Mouse (Mus musculus): ENCODE results near the gene Olfr786. TPM values are rescaled to one million over a fixed set of nuclear protein-coding genes. Genes with fewer than 3 reads are reported as not detected.

Gene Olfr786
- polyA plus RNA-seq (2016; fragmentation: Nextera tagmentation; extraction: Ambion mirVana), result not detected in 2 replicates

- Histone ChIP-seq H3K4me1 (replicated peaks) (no peaks in the 10 kb centered on the region), H3K9me3 (no peaks in the 10 kb centered on the region), H3K4me3 (replicated peaks) (no peak within 1 kb of the TSS), H3K27ac (no peak within 1 kb of the TSS), H3K4me2 (no peak within 1 kb of the TSS), H3K9ac (replicated peaks) (no peak within 1 kb of the TSS), H3K27me3 (no peaks in the 10 kb centered on the region), H3K36me3 (no peaks in the 10 kb centered on the region)
- ATAC-seq (ENCODE audit: insufficient number of reproducible peaks, insufficient read depth, low FRiP score, low TSS enrichment, low read depth), result no peak
These were observed at the start of gene Olfr786 for GRCm38 (mm10) chr10:129427006-129427405. Gene Olfr786, plus strand, starts transcription at chr10:129427306.

DNA sequence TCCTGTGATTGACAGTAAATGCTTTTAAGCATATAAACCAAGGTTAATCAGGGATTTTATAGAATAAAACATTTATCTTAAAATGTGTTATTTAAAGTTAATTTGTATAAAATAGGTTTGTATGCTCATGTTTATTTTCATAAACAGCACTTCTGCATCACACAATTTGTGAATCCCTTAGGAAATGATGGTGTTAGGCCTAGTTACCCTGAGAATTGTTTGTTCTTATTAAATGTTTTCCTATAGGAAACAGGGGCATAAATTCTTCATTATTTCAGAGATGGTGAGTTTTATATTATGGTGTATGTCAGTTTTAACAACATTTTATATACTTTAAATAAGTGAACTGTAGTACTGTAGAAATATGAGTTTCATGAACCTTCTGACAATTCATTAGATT, 43.3 kb upstream of the Olfr786 start, which contains the start of gene Olfr784:
Gene Olfr784, plus strand, starts transcription at position 301 of the 400 bp plus-strand sequence.
- Histone ChIP-seq H3K27ac (no peak within 1 kb of the TSS), H3K9me3 (no peaks in the 10 kb centered on the region), H3K4me1 (replicated peaks) (no peaks in the 10 kb centered on the region), H3K9ac (replicated peaks) (no peak within 1 kb of the TSS), H3K36me3 (no peaks in the 10 kb centered on the region), H3K4me3 (replicated peaks) (no peak within 1 kb of the TSS), H3K4me2 (no peak within 1 kb of the TSS), H3K27me3 (no peaks in the 10 kb centered on the region)
- ATAC-seq (ENCODE audit: insufficient number of reproducible peaks, insufficient read depth, low FRiP score, low TSS enrichment, low read depth), result no peak

DNA sequence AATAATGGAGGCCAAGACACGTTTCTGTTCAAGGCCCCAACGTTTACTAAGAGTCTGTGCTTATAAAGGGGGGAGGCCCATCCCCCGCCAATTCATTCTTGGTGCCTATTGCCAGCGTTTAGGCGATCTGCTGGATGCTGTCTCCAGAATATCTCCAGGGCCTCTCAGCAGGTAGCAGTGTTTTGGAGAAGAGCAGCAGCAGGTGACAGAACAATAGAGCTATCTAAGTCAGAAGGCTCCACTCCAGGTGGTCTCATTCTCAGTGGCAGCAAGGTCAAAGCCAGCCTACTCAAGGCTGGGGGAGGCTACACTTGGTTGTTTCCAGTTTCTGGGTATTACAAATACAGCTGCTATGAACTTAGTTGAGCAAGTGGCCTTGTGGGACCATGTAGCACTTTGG, 26.2 kb upstream of the Olfr786 start:
- Histone ChIP-seq H3K27ac (no peak overlapping the region), H3K36me3 (no peaks in the 10 kb centered on the region), H3K4me3 (replicated peaks) (no peak overlapping the region), H3K9me3 (no peaks in the 10 kb centered on the region), H3K4me1 (replicated peaks) (no peaks in the 10 kb centered on the region), H3K9ac (replicated peaks) (no peak overlapping the region), H3K4me2 (no peak overlapping the region), H3K27me3 (no peaks in the 10 kb centered on the region)
- ATAC-seq (ENCODE audit: insufficient number of reproducible peaks, insufficient read depth, low FRiP score, low TSS enrichment, low read depth), result no peak
- 65% methylated on average over 5 of the region's 5 CpGs for WGBS

- no peaks in the 10 kb centered on the region for H3K9me3 ChIP-seq
- no peak for ATAC-seq (ENCODE audit: insufficient number of reproducible peaks, insufficient read depth, low FRiP score, low TSS enrichment, low read depth)
- no peaks in the 10 kb centered on the region for H3K27me3 ChIP-seq
- no peak within 1 kb of the TSS for H3K4me2 ChIP-seq
- no peak within 1 kb of the TSS for H3K27ac ChIP-seq
- no peaks in the 10 kb centered on the region for H3K36me3 ChIP-seq
- WGBS, result 67% methylated on average over 2 of the region's 2 CpGs
- H3K4me1 ChIP-seq (replicated peaks), result no peaks in the 10 kb centered on the region
- no peak within 1 kb of the TSS for H3K4me3 ChIP-seq (replicated peaks)
- H3K9ac ChIP-seq (replicated peaks), result no peak within 1 kb of the TSS
These were observed 22.0 kb upstream of the Olfr786 start, which contains the start of gene Olfr785 for GRCm38 (mm10) chr10:129405126-129405525. Gene Olfr785, plus strand, starts transcription at chr10:129405426.

GRCm38 (mm10) chr10:129461562-129461961, 34.5 kb downstream of the Olfr786 start, which contains the start of gene Olfr787:
Gene Olfr787, plus strand, starts transcription at chr10:129461862.
- H3K9me3 ChIP-seq, result no peaks in the 10 kb centered on the region
- no peak within 1 kb of the TSS for H3K9ac ChIP-seq (replicated peaks)
- 83% methylated on average over 3 of the region's 3 CpGs for WGBS
- no peak within 1 kb of the TSS for H3K4me2 ChIP-seq
- H3K4me1 ChIP-seq (replicated peaks), result no peaks in the 10 kb centered on the region
- ATAC-seq (ENCODE audit: insufficient number of reproducible peaks, insufficient read depth, low FRiP score, low TSS enrichment, low read depth), result no peak
- no peaks in the 10 kb centered on the region for H3K36me3 ChIP-seq
- H3K4me3 ChIP-seq (replicated peaks), result no peak within 1 kb of the TSS
- no peak within 1 kb of the TSS for H3K27ac ChIP-seq
- no peaks in the 10 kb centered on the region for H3K27me3 ChIP-seq

- Histone ChIP-seq H3K27me3 (no peaks in the 10 kb centered on the region), H3K9ac (replicated peaks) (no peak within 1 kb of the TSS), H3K4me2 (no peak within 1 kb of the TSS), H3K9me3 (no peaks in the 10 kb centered on the region), H3K4me1 (replicated peaks) (no peaks in the 10 kb centered on the region), H3K27ac (no peak within 1 kb of the TSS), H3K4me3 (replicated peaks) (no peak within 1 kb of the TSS), H3K36me3 (no peaks in the 10 kb centered on the region)
- no peak for ATAC-seq (ENCODE audit: insufficient number of reproducible peaks, insufficient read depth, low FRiP score, low TSS enrichment, low read depth)
These were observed 43.6 kb downstream of the Olfr786 start, which contains the start of gene Olfr788 for GRCm38 (mm10) chr10:129470698-129471097. Gene Olfr788, plus strand, starts transcription at chr10:129470998.

- Histone ChIP-seq H3K9ac (replicated peaks) (no peak overlapping the region), H3K27ac (no peak overlapping the region), H3K36me3 (no peaks in the 10 kb centered on the region), H3K27me3 (no peaks in the 10 kb centered on the region), H3K4me2 (no peak overlapping the region), H3K9me3 (no peaks in the 10 kb centered on the region), H3K4me3 (replicated peaks) (no peak overlapping the region), H3K4me1 (replicated peaks) (no peaks in the 10 kb centered on the region)
- ATAC-seq (ENCODE audit: insufficient number of reproducible peaks, insufficient read depth, low FRiP score, low TSS enrichment, low read depth), result no peak
- 67% methylated on average over 2 of the region's 2 CpGs for WGBS
These were observed 46.1 kb downstream of the Olfr786 start for GRCm38 (mm10) chr10:129473256-129473655.

DNA sequence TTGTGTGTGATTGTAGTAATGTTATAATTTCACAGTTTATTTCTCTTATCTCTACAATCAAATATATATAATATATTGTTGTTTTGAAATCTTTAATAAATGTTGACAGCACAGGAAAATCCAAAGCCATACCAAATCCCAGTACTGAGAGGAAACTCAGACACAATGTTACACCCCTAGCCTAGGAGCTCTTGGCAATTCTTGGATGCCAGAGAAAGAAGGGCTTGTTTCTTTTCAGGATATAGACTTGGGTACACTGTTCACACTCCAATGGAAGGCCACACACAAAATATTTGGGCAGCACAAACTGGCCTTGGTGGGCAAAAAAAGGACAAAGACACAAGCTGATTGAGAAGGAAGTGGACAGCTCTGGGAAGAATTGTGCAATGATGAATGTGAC, 46.6 kb downstream of the Olfr786 start:
- Histone ChIP-seq H3K9ac (replicated peaks) (no peak overlapping the region), H3K36me3 (no peaks in the 10 kb centered on the region), H3K4me1 (replicated peaks) (no peaks in the 10 kb centered on the region), H3K27ac (no peak overlapping the region), H3K9me3 (no peaks in the 10 kb centered on the region), H3K4me3 (replicated peaks) (no peak overlapping the region), H3K27me3 (no peaks in the 10 kb centered on the region), H3K4me2 (no peak overlapping the region)
- no peak for ATAC-seq (ENCODE audit: insufficient number of reproducible peaks, insufficient read depth, low FRiP score, low TSS enrichment, low read depth)

DNA sequence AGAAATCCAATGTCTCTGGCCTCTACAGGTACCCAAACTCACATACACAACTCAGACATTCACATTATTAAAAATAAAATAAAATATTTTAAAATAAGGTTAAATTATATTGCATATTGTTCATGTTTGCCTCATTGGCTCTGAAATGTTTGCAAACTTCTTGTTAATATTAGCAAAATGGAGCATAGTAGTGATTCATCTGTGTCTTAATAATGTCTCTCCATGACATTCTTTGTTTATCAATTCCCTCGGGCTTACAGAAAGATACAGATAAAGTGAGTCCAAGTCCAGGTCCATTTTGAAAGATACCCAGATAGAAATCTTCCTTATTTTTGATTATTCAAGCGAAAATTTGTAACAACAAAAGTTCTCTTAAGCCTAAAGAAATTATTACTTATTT, 57.3 kb downstream of the Olfr786 start, which contains the start of gene Olfr789:
Gene Olfr789, plus strand, starts transcription at position 301 of the 400 bp plus-strand sequence.
- 67% methylated on average over 2 of the region's 2 CpGs for WGBS
- H3K4me2 ChIP-seq, result no peak within 1 kb of the TSS

More for the DNA sequence above, 57.3 kb downstream of the Olfr786 start, which contains the start of gene Olfr789:
- no peaks in the 10 kb centered on the region for H3K4me1 ChIP-seq (replicated peaks)
- no peaks in the 10 kb centered on the region for H3K36me3 ChIP-seq
- no peak within 1 kb of the TSS for H3K27ac ChIP-seq
- no peak within 1 kb of the TSS for H3K4me3 ChIP-seq (replicated peaks)
- H3K9me3 ChIP-seq, result no peaks in the 10 kb centered on the region
- H3K27me3 ChIP-seq, result no peaks in the 10 kb centered on the region
- H3K9ac ChIP-seq (replicated peaks), result no peak within 1 kb of the TSS
- ATAC-seq (ENCODE audit: insufficient number of reproducible peaks, insufficient read depth, low FRiP score, low TSS enrichment, low read depth), result no peak

Other genes with a start within 250 kb of the Olfr786 start
- gene Olfr772, start 249.4 kb upstream of the Olfr786 start, polyA plus RNA-seq (2016; fragmentation: Nextera tagmentation; extraction: Ambion mirVana), result not detected in 2 replicates
- gene Olfr773, start 239.9 kb upstream of the Olfr786 start, polyA plus RNA-seq (2016; fragmentation: Nextera tagmentation; extraction: Ambion mirVana), result not detected in 2 replicates
- not detected in 2 replicates for gene Olfr774, start 191.1 kb upstream of the Olfr786 start, polyA plus RNA-seq (2016; fragmentation: Nextera tagmentation; extraction: Ambion mirVana)
- not detected in 2 replicates for gene Olfr775, start 178.9 kb upstream of the Olfr786 start, polyA plus RNA-seq (2016; fragmentation: Nextera tagmentation; extraction: Ambion mirVana)
- not detected in 2 replicates for gene Olfr776, start 168.2 kb upstream of the Olfr786 start, polyA plus RNA-seq (2016; fragmentation: Nextera tagmentation; extraction: Ambion mirVana)
- gene Olfr777, start 155.8 kb upstream of the Olfr786 start, polyA plus RNA-seq (2016; fragmentation: Nextera tagmentation; extraction: Ambion mirVana), result not detected in 2 replicates
- not detected in 2 replicates for gene Olfr780, start 109.2 kb upstream of the Olfr786 start, polyA plus RNA-seq (2016; fragmentation: Nextera tagmentation; extraction: Ambion mirVana)
- not detected in 2 replicates for gene Olfr781, start 98.5 kb upstream of the Olfr786 start, polyA plus RNA-seq (2016; fragmentation: Nextera tagmentation; extraction: Ambion mirVana)
- not detected in 2 replicates for gene Olfr782, start 78.5 kb upstream of the Olfr786 start, polyA plus RNA-seq (2016; fragmentation: Nextera tagmentation; extraction: Ambion mirVana)
- 0.09 TPM in 2 replicates for gene Olfr784, start 43.2 kb upstream of the Olfr786 start, polyA plus RNA-seq (2016; fragmentation: Nextera tagmentation; extraction: Ambion mirVana)
- not detected in 2 replicates for gene Olfr785, start 21.9 kb upstream of the Olfr786 start, polyA plus RNA-seq (2016; fragmentation: Nextera tagmentation; extraction: Ambion mirVana)
- not detected in 2 replicates for gene Olfr787, start 34.6 kb downstream of the Olfr786 start, polyA plus RNA-seq (2016; fragmentation: Nextera tagmentation; extraction: Ambion mirVana)
- not detected in 2 replicates for gene Olfr788, start 43.7 kb downstream of the Olfr786 start, polyA plus RNA-seq (2016; fragmentation: Nextera tagmentation; extraction: Ambion mirVana)
- not detected in 2 replicates for gene Olfr789, start 57.4 kb downstream of the Olfr786 start, polyA plus RNA-seq (2016; fragmentation: Nextera tagmentation; extraction: Ambion mirVana)
- not detected in 2 replicates for gene Olfr790, start 71.2 kb downstream of the Olfr786 start, polyA plus RNA-seq (2016; fragmentation: Nextera tagmentation; extraction: Ambion mirVana)
- not detected in 2 replicates for gene Olfr791, start 94.5 kb downstream of the Olfr786 start, polyA plus RNA-seq (2016; fragmentation: Nextera tagmentation; extraction: Ambion mirVana)
- not detected in 2 replicates for gene Olfr792, start 111.9 kb downstream of the Olfr786 start, polyA plus RNA-seq (2016; fragmentation: Nextera tagmentation; extraction: Ambion mirVana)
- gene Olfr794, start 140.3 kb downstream of the Olfr786 start, polyA plus RNA-seq (2016; fragmentation: Nextera tagmentation; extraction: Ambion mirVana), result not detected in 2 replicates
- gene Olfr796, start 185.3 kb downstream of the Olfr786 start, polyA plus RNA-seq (2016; fragmentation: Nextera tagmentation; extraction: Ambion mirVana), result not detected in 2 replicates
- not detected in 2 replicates for gene Olfr798, start 200.6 kb downstream of the Olfr786 start, polyA plus RNA-seq (2016; fragmentation: Nextera tagmentation; extraction: Ambion mirVana)
- gene Olfr799, start 210.2 kb downstream of the Olfr786 start, polyA plus RNA-seq (2016; fragmentation: Nextera tagmentation; extraction: Ambion mirVana), result not detected in 2 replicates
- not detected in 2 replicates for gene Olfr800, start 230.4 kb downstream of the Olfr786 start, polyA plus RNA-seq (2016; fragmentation: Nextera tagmentation; extraction: Ambion mirVana)
- not detected in 2 replicates for gene Olfr801, start 246.6 kb downstream of the Olfr786 start, polyA plus RNA-seq (2016; fragmentation: Nextera tagmentation; extraction: Ambion mirVana)

Data from limb, embryonic 12.5 days (tissue).